Mouse (Mus musculus): Measurements from ENCODE around the gene Msrb3. TPM values are rescaled to one million over a fixed set of nuclear protein-coding genes. Genes with fewer than 3 reads are reported as not detected.
A peak's percentile ranks its signal among the peaks of the same experiment; 100 is the strongest.

Gene Msrb3
- total and polyA plus RNA-seq, 3 experiments, result 0.15 TPM; not detected in 1

- H3K4me3 ChIP-seq (ENCODE audit: control insufficient read depth in 1 of 2, insufficient read depth in 1 of 2, low read depth in 2 of 2, low read length in 2 of 2), result peak overlapping the region in 1 of 2 experiments; percentile 49; a peak in 2 of 4 replicates
- TF ChIP-seq MYB (IDR thresholded peaks at IDR 0.05; ENCODE audit: low read depth, low read length), result peak; percentile 80
- no peak for TF ChIP-seq JUND (IDR thresholded peaks at IDR 0.05; ENCODE audit: low read depth, low read length)
- TF ChIP-seq TCF12 (IDR thresholded peaks at IDR 0.05; ENCODE audit: low read depth, low read length), result peak; percentile 76
- TF ChIP-seq TBP (IDR thresholded peaks at IDR 0.05; ENCODE audit: low read depth, low read length), result no peak
- no peak for TF ChIP-seq GABPA (IDR thresholded peaks at IDR 0.05; ENCODE audit: low read depth, low read length)
- TF ChIP-seq MAZ (IDR thresholded peaks at IDR 0.05; ENCODE audit: low read depth, low read length), result no peak
- 0 out of 2 replicates have a peak, but pooled peaks have one; percentile 67 for TF ChIP-seq MYC (IDR thresholded peaks at IDR 0.05; ENCODE audit: low read depth, low read length)
- TF ChIP-seq GATA1 (IDR thresholded peaks at IDR 0.05; ENCODE audit: low read depth, low read length), result peak; percentile 87
- TF ChIP-seq BHLHE40 (IDR thresholded peaks at IDR 0.05; ENCODE audit: borderline replicate concordance, low read depth, low read length), result peak; percentile 54; the same call in 1 of the 2 replicates
- TF ChIP-seq USF1 (IDR thresholded peaks at IDR 0.05; ENCODE audit: low read depth, low read length), result no peak
- TF ChIP-seq RCOR1 (IDR thresholded peaks at IDR 0.05; ENCODE audit: low read depth, low read length), result peak; percentile 99
- TF ChIP-seq EP300 (IDR thresholded peaks at IDR 0.05; ENCODE audit: low read depth in 1 of 2, low read length in 2 of 2), result peak; percentile 93 to 96
- peak; percentile 44; the same call in 1 of the 2 replicates for TF ChIP-seq E2F4 (IDR thresholded peaks at IDR 0.05; ENCODE audit: borderline replicate concordance, low read depth, low read length)
- TF ChIP-seq NRF1 (IDR thresholded peaks at IDR 0.05; ENCODE audit: insufficient read depth, low read depth, low read length, poor library complexity, severe bottlenecking), result no peak
- peak; percentile 68 for TF ChIP-seq SIN3A (IDR thresholded peaks at IDR 0.05; ENCODE audit: low read length)
- TF ChIP-seq ZKSCAN1 (IDR thresholded peaks at IDR 0.05; ENCODE audit: low read depth, low read length), result no peak
- TF ChIP-seq TAL1 (IDR thresholded peaks at IDR 0.05; ENCODE audit: low read length), result no peak
- TF ChIP-seq ZNF384 (IDR thresholded peaks at IDR 0.05; ENCODE audit: low read depth, low read length), result no peak
- TF ChIP-seq SMC3 (IDR thresholded peaks at IDR 0.05; ENCODE audit: low read depth, low read length), result no peak
- TF ChIP-seq POLR2AphosphoS5 (IDR thresholded peaks at IDR 0.05; ENCODE audit: borderline replicate concordance, low read depth, low read length), result no peak
- no peak for TF ChIP-seq ZC3H11A (IDR thresholded peaks at IDR 0.05; ENCODE audit: low read depth, low read length)
- TF ChIP-seq MEF2A (IDR thresholded peaks at IDR 0.05; ENCODE audit: extremely low read depth, insufficient replicate concordance, low read depth, low read length, poor library complexity, severe bottlenecking), result no peak
- peak; percentile 45; the same call in 1 of the 2 replicates for TF ChIP-seq MXI1 (IDR thresholded peaks at IDR 0.05; ENCODE audit: low read depth, low read length)
- TF ChIP-seq KAT2A (conservative IDR thresholded peaks at IDR 0.05; ENCODE audit: low read depth, low read length), result no peak
- TF ChIP-seq ETS1 (IDR thresholded peaks at IDR 0.05; ENCODE audit: low read depth, low read length), result peak; percentile 66; the same call in 1 of the 2 replicates
- no peak for TF ChIP-seq NELFE (IDR thresholded peaks at IDR 0.05; ENCODE audit: low read depth, low read length)
- no peak for TF ChIP-seq ZMIZ1 (IDR thresholded peaks at IDR 0.05; ENCODE audit: low read depth, low read length)
- TF ChIP-seq POLR2AphosphoS2 (IDR thresholded peaks at IDR 0.05; ENCODE audit: low read length), result no peak
- TF ChIP-seq ELF1 (IDR thresholded peaks at IDR 0.05; ENCODE audit: low read depth, low read length), result no peak
- no peak for TF ChIP-seq USF2 (IDR thresholded peaks at IDR 0.05; ENCODE audit: borderline replicate concordance in 1 of 2, insufficient read depth in 1 of 2, low read depth in 1 of 2, low read length in 2 of 2)
- TF ChIP-seq UBTF (IDR thresholded peaks at IDR 0.05; ENCODE audit: borderline replicate concordance, insufficient read depth, low read depth, low read length), result no peak
- no peak for TF ChIP-seq HCFC1 (IDR thresholded peaks at IDR 0.05; ENCODE audit: low read depth, low read length)
- TF ChIP-seq MAX (IDR thresholded peaks at IDR 0.05; ENCODE audit: low read length), result peak; percentile 81
- no peak for TF ChIP-seq RAD21 (IDR thresholded peaks at IDR 0.05; ENCODE audit: low read depth, low read length)
- no peak for TF ChIP-seq CHD2 (IDR thresholded peaks at IDR 0.05; ENCODE audit: low read length)
- TF ChIP-seq MAFK (IDR thresholded peaks at IDR 0.05; ENCODE audit: borderline replicate concordance, low read depth, low read length), result no peak
These were observed 87.0 kb downstream of the Msrb3 start for GRCm38 (mm10) chr10:120811796-120812443.

More at GRCm38 (mm10) chr10:120811796-120812443, 87.0 kb downstream of the Msrb3 start:
- Histone ChIP-seq H3K9ac (ENCODE audit: control insufficient read depth, low read depth, low read length, poor library complexity, severe bottlenecking) (peak overlapping the region; percentile 46), H3K27ac (ENCODE audit: control insufficient read depth, low read depth, low read length) (peak overlapping the region; percentile 42), H3K27me3 (ENCODE audit: control insufficient read depth in 1 of 2, insufficient read depth in 2 of 2, low read length in 2 of 2) (no peaks in the 10 kb centered on the region), H3K36me3 (ENCODE audit: control insufficient read depth in 1 of 2, insufficient read depth in 2 of 2, low read length in 2 of 2) (peaks cover 0 to 30% of the 10 kb centered on the region in 2 experiments; a peak in 2 of 4 replicates), H3K79me2 (ENCODE audit: control insufficient read depth, insufficient read depth, low read length, poor library complexity) (no peaks in the 10 kb centered on the region), H3K9me3 (replicated peaks; ENCODE audit: insufficient read depth, low read length) (no peaks in the 10 kb centered on the region), H3K4me1 (ENCODE audit: control insufficient read depth in 1 of 2, insufficient read depth in 2 of 2, low read length in 2 of 2) (peaks cover 8 to 27% of the 10 kb centered on the region in 2 experiments)
- DNase-seq (ENCODE audit: low read depth, low spot score), result peak; percentile 72

Measured in MEL (cell line).